Mouse (Mus musculus) cortical plate, adult 2 months (tissue): ENCODE results near the gene Nr1h3.

Experiments
- CTCF ChIP-seq: fragments of 200-500 bp; IDR thresholded peaks from 2 replicates; pipeline ENCODE4 v1.5.1; 2011; ENCODE audit warnings: mild to moderate bottlenecking, control low read depth, low read length; ENCODE audit not compliant: insufficient read depth; ENCODE audit errors: extremely low read depth
- POLR2A ChIP-seq: fragments of 200-500 bp; IDR thresholded peaks from 2 replicates; pipeline ENCODE4 v1.6.1; 2011; ENCODE audit warnings: mild to moderate bottlenecking, low read length, control low read depth; ENCODE audit not compliant: insufficient read depth; ENCODE audit errors: extremely low read depth

DNA sequence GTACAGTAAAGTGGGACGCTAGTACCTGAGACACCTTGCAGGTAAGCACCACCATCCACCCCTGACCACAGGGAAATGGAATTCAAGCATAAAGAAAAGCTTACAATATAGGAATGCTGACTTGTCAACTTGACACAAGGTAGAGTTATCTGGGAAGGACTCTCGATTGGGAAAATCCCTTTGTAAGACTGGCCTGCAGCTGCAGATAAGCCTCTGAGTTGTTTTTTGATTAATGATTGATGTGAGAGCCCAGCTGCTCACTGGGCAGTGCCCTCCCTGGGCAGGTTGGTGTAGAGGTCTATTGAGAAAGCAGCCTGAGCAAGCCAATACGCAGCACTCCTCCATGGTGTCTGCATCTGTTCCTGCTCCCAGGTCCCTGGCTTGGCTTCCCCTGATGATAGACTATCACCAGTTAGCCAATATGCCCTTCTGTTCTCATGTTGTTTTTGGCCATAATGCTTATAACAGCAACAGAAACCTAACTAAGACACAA is 49.7 kb downstream of the Nr1h3 start:
- TF ChIP-seq POLR2A = no peak
- TF ChIP-seq CTCF = no peak
